Comparison of ENCODE assay signal across 8 mouse cellular contexts in the genomic region with DNA sequence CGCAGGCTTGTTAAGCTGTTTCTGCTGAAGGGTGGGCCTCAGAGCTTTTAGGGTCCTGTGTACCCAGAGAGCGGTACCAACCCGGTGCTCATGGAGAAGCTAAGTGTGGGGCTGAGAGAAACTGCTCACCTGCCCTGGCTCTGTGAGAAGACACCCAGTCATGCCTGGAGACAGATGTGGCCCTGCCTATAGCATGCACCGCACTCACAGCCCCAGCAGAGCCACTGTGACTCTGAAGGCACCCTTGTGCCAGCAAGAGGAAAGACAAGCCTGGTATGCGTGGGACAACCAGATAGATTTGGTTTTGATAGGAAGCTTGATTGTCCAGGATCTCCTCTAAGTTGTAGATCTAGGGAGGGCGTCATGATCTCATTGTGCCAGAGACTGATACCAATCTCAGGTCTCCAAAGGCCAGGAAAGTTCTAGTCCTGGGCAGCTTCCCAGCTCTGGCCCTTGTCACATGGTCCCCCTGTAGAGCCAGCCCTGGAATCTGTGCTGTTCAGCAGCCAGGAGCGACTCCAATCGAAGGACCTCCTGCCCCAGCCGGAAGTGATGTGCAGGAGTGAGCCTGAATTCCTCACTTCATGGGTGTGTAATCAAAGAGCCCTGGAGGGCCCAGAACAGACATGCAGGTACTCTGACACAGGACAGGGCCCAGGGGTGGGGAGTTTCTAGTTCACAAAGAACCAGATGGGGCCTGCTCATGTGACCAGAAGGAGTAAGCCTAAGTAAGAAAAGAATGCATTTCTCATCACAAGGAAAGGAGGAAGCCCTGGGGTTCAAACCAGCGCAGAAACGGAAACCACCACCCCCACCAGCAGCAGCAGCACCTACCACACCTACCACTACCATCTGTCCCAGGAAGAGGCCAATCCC.
DNase-seq lines count a peak whose midpoint lies in the region; ATAC-seq lines count a peak whose summit lies in the region.

No protein-coding gene starts in this region.

- 0 out of 2 replicates have a peak, but pooled peaks cover 4% of the 10 kb centered on the region for H3K27me3 ChIP-seq in midbrain, embryonic 10.5 days (ENCODE audit: low read depth, poor library complexity, severe bottlenecking)
- H3K27me3 ChIP-seq in midbrain, embryonic 16.5 days (ENCODE audit: control insufficient read depth, insufficient read depth, low read depth, low read length): no peaks in the 10 kb centered on the region
- no peaks in the 10 kb centered on the region for H3K27me3 ChIP-seq in heart, embryonic 13.5 days (replicated peaks)
- H3K27me3 ChIP-seq in limb, embryonic 12.5 days: no peaks in the 10 kb centered on the region

- H3K27ac ChIP-seq in midbrain, embryonic 10.5 days (replicated peaks): peak overlapping the region; percentile 53; the same call in 1 of the 2 replicates
- H3K27ac ChIP-seq in midbrain, embryonic 16.5 days (ENCODE audit: low read length): no peak overlapping the region
- peak overlapping the region; percentile 81 for H3K27ac ChIP-seq in heart, embryonic 13.5 days (replicated peaks)
- no peak overlapping the region; the same call in 1 of the 2 replicates for H3K27ac ChIP-seq in limb, embryonic 12.5 days

- ATAC-seq in midbrain, embryonic 16.5 days: no peak
- peak; percentile 28; the same call in 1 of the 2 replicates for ATAC-seq in heart, embryonic 13.5 days (ENCODE audit: extremely low read depth, insufficient number of reproducible peaks, low FRiP score, low TSS enrichment)
- ATAC-seq in limb, embryonic 12.5 days (ENCODE audit: insufficient number of reproducible peaks, insufficient read depth, low FRiP score, low TSS enrichment, low read depth): peak; percentile 27; the same call in 1 of the 2 replicates

- H3K4me2 ChIP-seq in midbrain, embryonic 16.5 days (ENCODE audit: low read length): no peak overlapping the region
- peak overlapping the region; percentile 20; the same call in 1 of the 2 replicates for H3K4me2 ChIP-seq in heart, embryonic 13.5 days
- no peak overlapping the region for H3K4me2 ChIP-seq in limb, embryonic 12.5 days

- 81% methylated on average over 11 of the region's 11 CpGs for WGBS in midbrain, embryonic 10.5 days
- WGBS in midbrain, embryonic 16.5 days: 83% methylated on average over 11 of the region's 11 CpGs
- 65% methylated on average over 11 of the region's 11 CpGs for whole genome bisulfite sequencing in heart, embryonic 13.5 days
- WGBS in limb, embryonic 12.5 days: 71% methylated on average over 11 of the region's 11 CpGs

- H3K9ac ChIP-seq in midbrain, embryonic 16.5 days (ENCODE audit: low read depth, low read length): no peak overlapping the region
- H3K9ac ChIP-seq in heart, embryonic 13.5 days: peak overlapping the region; percentile 50; the same call in 1 of the 2 replicates
- no peak overlapping the region for H3K9ac ChIP-seq in limb, embryonic 12.5 days (replicated peaks)

- DNase-seq in midbrain, embryonic 10.5 days (ENCODE audit: low spot score): no peak
- peak; percentile 48 for DNase-seq in thymus, postnatal 4 days
- no peak for DNase-seq in layer of hippocampus, postnatal 14 days (ENCODE audit: low spot score in 2 of 2)
- DNase-seq in cerebellum, postnatal 25 days: no peak
- no peak for DNase-seq in neural tube, embryonic 10.5 days (ENCODE audit: extremely low spot score, low spot score)

- H3K4me3 ChIP-seq in midbrain, embryonic 10.5 days: no peak overlapping the region
- no peak overlapping the region for H3K4me3 ChIP-seq in midbrain, embryonic 16.5 days (ENCODE audit: low read depth, low read length)
- no peak overlapping the region for H3K4me3 ChIP-seq in heart, embryonic 13.5 days
- H3K4me3 ChIP-seq in limb, embryonic 12.5 days (replicated peaks): no peak overlapping the region

- no peaks in the 10 kb centered on the region for H3K36me3 ChIP-seq in midbrain, embryonic 10.5 days
- no peaks in the 10 kb centered on the region for H3K36me3 ChIP-seq in midbrain, embryonic 16.5 days (ENCODE audit: control insufficient read depth, insufficient read depth, low read length)
- no peaks in the 10 kb centered on the region for H3K36me3 ChIP-seq in heart, embryonic 13.5 days
- H3K36me3 ChIP-seq in limb, embryonic 12.5 days: no peaks in the 10 kb centered on the region

- H3K4me1 ChIP-seq in midbrain, embryonic 10.5 days: peaks cover 19% of the 10 kb centered on the region
- no peaks in the 10 kb centered on the region for H3K4me1 ChIP-seq in midbrain, embryonic 16.5 days (ENCODE audit: control insufficient read depth, insufficient read depth, low read length)
- H3K4me1 ChIP-seq in heart, embryonic 13.5 days: peaks cover 44% of the 10 kb centered on the region
- H3K4me1 ChIP-seq in limb, embryonic 12.5 days (replicated peaks): peaks cover 20% of the 10 kb centered on the region

- H3K9me3 ChIP-seq in midbrain, embryonic 10.5 days (replicated peaks): peaks cover 9% of the 10 kb centered on the region; the same call in 1 of the 2 replicates
- no peaks in the 10 kb centered on the region for H3K9me3 ChIP-seq in midbrain, embryonic 16.5 days (replicated peaks; ENCODE audit: control insufficient read depth, low read length, poor library complexity, severe bottlenecking)
- 0 out of 2 replicates have a peak, but pooled peaks cover 8% of the 10 kb centered on the region for H3K9me3 ChIP-seq in heart, embryonic 13.5 days
- H3K9me3 ChIP-seq in limb, embryonic 12.5 days: no peaks in the 10 kb centered on the region; the same call in 1 of the 2 replicates

Comparison
In these comparisons a context has a peak if more than half of its experiments do, and no peak if none do; other contexts are left out.
1. H3K27ac ChIP-seq: peak in midbrain, embryonic 10.5 days (single experiment) and heart, embryonic 13.5 days (single experiment); none in midbrain, embryonic 16.5 days (single experiment) and limb, embryonic 12.5 days (single experiment).